Mouse (Mus musculus): ENCODE measurements around the gene Izumo1r. TPM values are rescaled to one million over a fixed set of nuclear protein-coding genes. Genes with fewer than 3 reads are reported as not detected.
"Not testable (repeated sequence)": the region's sequence is repeated elsewhere in the genome, so short reads cannot be mapped to it uniquely, and the experiment has no call there.

Gene Izumo1r
- polyA plus RNA-seq, 1 experiment from 2014 or later = not detected

DNA sequence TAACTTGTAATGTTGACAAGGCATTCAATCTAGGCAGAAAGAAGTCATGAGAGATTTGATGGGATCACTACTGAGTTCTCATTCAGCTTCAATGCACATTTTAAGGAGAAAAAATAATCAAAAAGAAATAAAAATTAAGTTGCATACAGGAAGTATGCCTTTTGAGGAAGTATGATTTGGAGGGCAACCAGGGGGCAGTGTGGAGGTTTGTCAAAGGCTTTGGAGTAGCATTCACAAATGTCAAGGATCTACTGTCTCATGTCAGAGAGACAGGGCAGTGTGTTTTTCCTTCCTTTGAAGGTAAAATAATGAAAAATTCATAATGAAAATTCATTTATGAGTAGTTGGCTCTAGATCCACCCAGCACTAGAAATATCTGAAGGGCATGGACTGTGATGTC lies 18.6 kb downstream of the Izumo1r start:
- Histone ChIP-seq H3K4me3 (ENCODE audit: low read depth, low read length) (no peak overlapping the region), H3K9ac (ENCODE audit: low read depth, low read length) (no peak overlapping the region), H3K4me1 (ENCODE audit: control insufficient read depth, insufficient read depth, low read length) (no peaks in the 10 kb centered on the region), H3K4me2 (no peak overlapping the region), H3K27ac (ENCODE audit: low read depth, low read length) (no peak overlapping the region), H3K36me3 (ENCODE audit: control insufficient read depth, insufficient read depth, low read length) (no peaks in the 10 kb centered on the region), H3K9me3 (replicated peaks; ENCODE audit: control insufficient read depth, low read length) (no peaks in the 10 kb centered on the region), H3K27me3 (ENCODE audit: control insufficient read depth, insufficient read depth, low read length) (no peaks in the 10 kb centered on the region)
- no peak for ATAC-seq (replicated peaks; ENCODE audit: insufficient number of reproducible peaks, low FRiP score, low TSS enrichment)

DNA sequence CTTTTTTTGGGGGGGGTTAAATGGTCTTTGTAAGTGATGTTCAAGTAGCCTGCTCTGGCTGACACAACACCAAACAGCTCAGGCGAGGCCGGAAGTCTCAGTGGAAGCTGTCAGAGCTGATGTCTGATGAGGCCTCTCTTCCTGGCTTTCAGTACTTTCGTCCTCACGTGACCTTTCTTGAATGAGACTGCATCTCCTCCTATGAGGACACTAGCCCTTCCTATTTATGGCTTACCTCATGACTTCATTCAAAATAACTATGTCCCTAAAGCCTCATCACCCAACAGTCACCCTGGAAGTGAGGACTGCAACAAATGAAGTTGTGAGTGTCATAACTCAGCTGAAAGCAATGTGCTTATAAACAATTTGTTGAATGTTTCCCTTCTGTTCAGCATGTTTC lies 19.1 kb downstream of the Izumo1r start:
- Histone ChIP-seq H3K27ac (ENCODE audit: low read depth, low read length) (no peak overlapping the region), H3K9me3 (replicated peaks; ENCODE audit: control insufficient read depth, low read length) (no peaks in the 10 kb centered on the region), H3K4me2 (no peak overlapping the region), H3K36me3 (ENCODE audit: control insufficient read depth, insufficient read depth, low read length) (no peaks in the 10 kb centered on the region), H3K27me3 (ENCODE audit: control insufficient read depth, insufficient read depth, low read length) (no peaks in the 10 kb centered on the region), H3K4me3 (ENCODE audit: low read depth, low read length) (no peak overlapping the region), H3K4me1 (ENCODE audit: control insufficient read depth, insufficient read depth, low read length) (no peaks in the 10 kb centered on the region), H3K9ac (ENCODE audit: low read depth, low read length) (no peak overlapping the region)
- WGBS (ENCODE audit: insufficient replicate concordance) = 44% methylated on average over 4 of the region's 4 CpGs
- no peak for ATAC-seq (replicated peaks; ENCODE audit: insufficient number of reproducible peaks, low FRiP score, low TSS enrichment)

DNA sequence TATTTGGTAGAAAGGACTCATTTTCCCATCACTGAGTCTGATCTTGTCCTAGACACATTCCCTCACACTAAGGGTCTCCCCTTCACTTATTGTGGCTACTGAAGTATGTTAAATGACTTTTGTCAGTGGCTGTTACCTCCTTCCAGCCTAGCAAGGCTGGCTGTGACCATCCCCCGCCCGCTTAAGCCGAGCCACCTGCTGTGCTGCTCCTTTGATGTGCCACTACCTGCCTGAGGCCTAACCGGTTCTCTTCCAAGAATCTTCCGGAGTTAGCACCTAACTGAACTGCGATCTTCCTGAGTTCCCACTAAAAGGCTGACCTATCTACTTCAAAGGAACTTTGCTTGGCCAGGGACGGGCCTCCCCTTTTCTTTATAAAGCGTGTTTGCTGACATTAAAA lies 27.2 kb downstream of the Izumo1r start:
- WGBS (ENCODE audit: insufficient replicate concordance) = 21% methylated on average over 8 of the region's 8 CpGs
- not testable (repeated sequence) for H3K9ac ChIP-seq (ENCODE audit: low read depth, low read length); H3K4me2 ChIP-seq; H3K27me3 ChIP-seq (ENCODE audit: control insufficient read depth, insufficient read depth, low read length); H3K9me3 ChIP-seq (replicated peaks; ENCODE audit: control insufficient read depth, low read length); H3K27ac ChIP-seq (ENCODE audit: low read depth, low read length); H3K4me1 ChIP-seq (ENCODE audit: control insufficient read depth, insufficient read depth, low read length); H3K4me3 ChIP-seq (ENCODE audit: low read depth, low read length); ATAC-seq (replicated peaks; ENCODE audit: insufficient number of reproducible peaks, low FRiP score, low TSS enrichment); H3K36me3 ChIP-seq (ENCODE audit: control insufficient read depth, insufficient read depth, low read length)

DNA sequence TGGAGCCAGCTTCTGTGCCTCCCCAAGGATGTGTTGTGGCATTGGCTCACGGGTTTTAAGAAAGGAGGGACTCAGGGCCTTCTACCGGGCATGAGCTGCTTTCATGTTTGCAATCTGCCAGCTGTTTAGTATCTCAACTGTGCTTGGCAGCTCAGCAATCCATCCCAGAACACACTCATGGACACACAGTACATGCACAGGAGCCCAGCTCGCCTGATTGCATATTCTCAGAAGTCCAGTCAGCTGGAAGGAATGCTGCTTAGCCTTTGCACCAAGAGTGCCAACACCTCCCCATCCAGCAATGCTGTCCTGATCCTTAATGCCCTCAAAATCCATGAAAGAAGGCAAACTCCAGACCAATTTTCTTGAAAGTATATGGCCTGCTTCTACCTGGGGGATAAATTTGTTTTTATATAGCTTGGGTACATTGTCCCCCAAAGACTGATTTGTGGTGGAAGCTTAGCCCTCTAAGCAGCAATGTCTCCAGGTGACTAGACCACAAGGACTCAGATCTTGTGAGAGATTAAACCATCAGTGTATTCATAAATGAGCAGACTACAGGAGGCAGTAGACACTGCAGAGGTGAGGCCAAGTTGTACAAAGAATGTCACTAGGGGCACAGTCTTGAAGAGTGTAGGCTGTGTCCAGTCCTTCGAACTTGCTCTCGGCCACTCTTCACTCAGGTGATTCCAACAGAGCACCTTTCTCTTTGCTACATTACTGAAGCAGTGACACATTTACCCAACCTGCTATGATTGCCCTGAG lies 27.8 kb downstream of the Izumo1r start:
- Histone ChIP-seq H3K9me3 (replicated peaks; ENCODE audit: control insufficient read depth, low read length) (no peaks in the 10 kb centered on the region), H3K27me3 (ENCODE audit: control insufficient read depth, insufficient read depth, low read length) (no peaks in the 10 kb centered on the region), H3K36me3 (ENCODE audit: control insufficient read depth, insufficient read depth, low read length) (no peaks in the 10 kb centered on the region), H3K9ac (ENCODE audit: low read depth, low read length) (no peak overlapping the region), H3K27ac (ENCODE audit: low read depth, low read length) (no peak overlapping the region), H3K4me1 (ENCODE audit: control insufficient read depth, insufficient read depth, low read length) (0 out of 2 replicates have a peak, but pooled peaks cover 5% of the 10 kb centered on the region), H3K4me3 (ENCODE audit: low read depth, low read length) (no peak overlapping the region), H3K4me2 (no peak overlapping the region)
- WGBS (ENCODE audit: insufficient replicate concordance) = 72% methylated on average over 5 of the region's 5 CpGs
- ATAC-seq (replicated peaks; ENCODE audit: insufficient number of reproducible peaks, low FRiP score, low TSS enrichment) = no peak

DNA sequence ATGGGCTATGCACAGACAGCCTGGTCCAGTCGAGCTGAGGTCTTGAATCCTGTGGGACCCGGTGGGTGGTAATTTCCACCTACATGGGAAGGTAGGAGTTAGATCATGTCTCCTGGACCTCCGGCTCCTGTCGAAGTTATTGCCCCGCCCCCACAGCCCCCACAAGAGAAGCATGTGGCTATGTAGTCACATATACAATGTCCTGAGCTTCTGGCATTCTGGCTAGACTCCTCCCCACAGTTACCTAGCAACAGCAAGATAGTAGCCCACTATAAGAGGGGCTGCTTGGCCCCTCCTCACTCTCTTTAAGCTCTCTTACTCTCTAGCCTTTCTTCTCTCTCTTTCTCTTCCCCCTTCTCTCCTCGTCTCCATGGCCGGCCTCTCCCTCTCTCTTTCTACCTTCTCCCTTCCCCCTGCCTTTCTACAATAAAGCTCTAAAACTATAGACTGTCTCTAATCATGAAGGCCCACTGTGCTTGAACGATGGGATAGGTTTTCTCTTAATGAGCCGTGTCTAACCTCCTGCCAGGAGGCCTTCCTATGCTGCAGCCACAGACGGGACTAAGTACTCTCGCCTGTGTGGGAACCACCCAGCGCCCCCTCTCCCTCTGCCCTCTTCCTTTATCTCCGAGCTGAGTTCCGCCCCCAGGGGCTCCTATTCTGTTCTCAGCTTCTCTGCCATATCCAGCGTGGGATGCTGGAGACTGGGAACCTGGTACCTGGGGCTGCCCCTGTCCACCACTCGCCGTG lies 31.4 kb downstream of the Izumo1r start:
- 0 out of 2 replicates have a peak, but pooled peaks cover 5% of the 10 kb centered on the region for H3K4me1 ChIP-seq (ENCODE audit: control insufficient read depth, insufficient read depth, low read length)
- no peaks in the 10 kb centered on the region for H3K9me3 ChIP-seq (replicated peaks; ENCODE audit: control insufficient read depth, low read length)
- WGBS (ENCODE audit: insufficient replicate concordance) = 43% methylated on average over 17 of the region's 17 CpGs
- H3K9ac ChIP-seq (ENCODE audit: low read depth, low read length) = no peak overlapping the region
- no peaks in the 10 kb centered on the region for H3K27me3 ChIP-seq (ENCODE audit: control insufficient read depth, insufficient read depth, low read length)
- H3K4me2 ChIP-seq = no peak overlapping the region
- H3K27ac ChIP-seq (ENCODE audit: low read depth, low read length) = no peak overlapping the region
- no peak overlapping the region for H3K4me3 ChIP-seq (ENCODE audit: low read depth, low read length)
- ATAC-seq (replicated peaks; ENCODE audit: insufficient number of reproducible peaks, low FRiP score, low TSS enrichment) = no peak
- no peaks in the 10 kb centered on the region for H3K36me3 ChIP-seq (ENCODE audit: control insufficient read depth, insufficient read depth, low read length)

DNA sequence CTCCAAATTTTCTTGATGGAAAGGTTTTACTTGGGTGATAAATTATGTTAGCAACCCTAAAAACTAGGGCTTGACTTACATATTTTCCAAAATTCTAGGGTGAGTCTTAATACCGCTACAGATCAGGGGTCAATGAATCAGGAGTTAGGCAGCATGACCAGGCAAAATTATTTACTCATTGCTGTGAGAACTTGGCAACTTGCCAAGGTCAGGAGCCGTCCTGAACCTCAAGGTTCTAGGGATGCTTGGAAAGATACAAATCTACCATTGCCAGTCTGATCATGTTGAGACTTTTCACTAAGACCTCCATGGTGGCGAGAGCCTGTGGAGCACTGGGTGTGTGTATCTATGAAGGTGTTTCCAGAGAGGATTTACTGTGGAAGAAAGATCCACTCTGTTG lies 32.2 kb downstream of the Izumo1r start:
- Histone ChIP-seq H3K27ac (ENCODE audit: low read depth, low read length) (no peak overlapping the region), H3K9ac (ENCODE audit: low read depth, low read length) (no peak overlapping the region), H3K36me3 (ENCODE audit: control insufficient read depth, insufficient read depth, low read length) (no peaks in the 10 kb centered on the region), H3K4me3 (ENCODE audit: low read depth, low read length) (no peak overlapping the region), H3K4me1 (ENCODE audit: control insufficient read depth, insufficient read depth, low read length) (0 out of 2 replicates have a peak, but pooled peaks cover 5% of the 10 kb centered on the region), H3K27me3 (ENCODE audit: control insufficient read depth, insufficient read depth, low read length) (no peaks in the 10 kb centered on the region; the same call in 1 of the 2 replicates), H3K4me2 (no peak overlapping the region), H3K9me3 (replicated peaks; ENCODE audit: control insufficient read depth, low read length) (no peaks in the 10 kb centered on the region)
- no peak for ATAC-seq (replicated peaks; ENCODE audit: insufficient number of reproducible peaks, low FRiP score, low TSS enrichment)
- WGBS (ENCODE audit: insufficient replicate concordance) = 67% methylated on average over 3 of the region's 3 CpGs

DNA sequence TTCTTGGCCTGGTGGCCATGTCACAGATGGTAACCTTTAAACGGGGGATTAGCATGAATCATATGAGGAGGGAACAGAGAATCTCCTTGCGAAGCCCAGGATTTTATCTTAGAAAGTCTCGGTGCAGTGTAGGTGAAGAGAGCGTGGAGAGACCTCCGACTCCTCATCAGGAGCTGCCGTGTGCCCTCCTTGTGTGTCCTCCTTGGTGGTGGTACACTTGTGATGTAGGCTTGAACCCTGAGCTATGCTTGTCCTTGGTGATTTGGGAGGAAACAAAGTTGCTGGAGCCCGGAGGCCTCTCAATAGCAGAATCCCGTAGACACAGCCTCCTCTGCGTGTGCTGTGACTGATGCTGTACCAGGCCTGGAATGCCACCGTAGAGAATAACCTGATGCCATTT lies 32.9 kb downstream of the Izumo1r start:
- 88% methylated on average over 10 of the region's 10 CpGs for WGBS (ENCODE audit: insufficient replicate concordance)
- H3K27me3 ChIP-seq (ENCODE audit: control insufficient read depth, insufficient read depth, low read length) = no peaks in the 10 kb centered on the region; the same call in 1 of the 2 replicates
- no peak overlapping the region for H3K9ac ChIP-seq (ENCODE audit: low read depth, low read length)

DNA sequence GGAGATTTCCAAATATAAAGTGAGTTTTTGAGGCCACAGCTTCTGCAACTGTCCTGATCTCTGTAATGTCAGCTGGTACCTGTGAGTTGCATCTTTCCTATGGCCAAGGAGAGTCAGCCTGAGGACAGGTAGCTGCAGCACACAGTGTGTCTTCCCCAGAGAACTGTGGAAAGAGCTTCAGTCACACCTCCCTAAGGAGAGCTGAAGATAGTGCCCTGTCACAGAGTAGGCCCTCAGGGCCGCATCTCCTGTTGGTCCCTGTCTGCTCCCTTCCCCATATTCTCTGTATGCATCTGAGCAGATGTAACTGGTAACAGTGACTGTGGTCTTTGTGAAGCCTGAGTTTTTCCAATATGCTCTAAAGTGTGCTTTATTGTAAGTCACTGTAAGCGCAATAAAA lies 33.4 kb downstream of the Izumo1r start:
- Histone ChIP-seq H3K4me1 (ENCODE audit: control insufficient read depth, insufficient read depth, low read length) (0 out of 2 replicates have a peak, but pooled peaks cover 5% of the 10 kb centered on the region), H3K4me2 (no peak overlapping the region), H3K4me3 (ENCODE audit: low read depth, low read length) (no peak overlapping the region), H3K9ac (ENCODE audit: low read depth, low read length) (no peak overlapping the region), H3K36me3 (ENCODE audit: control insufficient read depth, insufficient read depth, low read length) (no peaks in the 10 kb centered on the region), H3K27me3 (ENCODE audit: control insufficient read depth, insufficient read depth, low read length) (no peaks in the 10 kb centered on the region; the same call in 1 of the 2 replicates), H3K9me3 (replicated peaks; ENCODE audit: control insufficient read depth, low read length) (no peaks in the 10 kb centered on the region), H3K27ac (ENCODE audit: low read depth, low read length) (no peak overlapping the region)
- WGBS (ENCODE audit: insufficient replicate concordance) = 78% methylated on average over 2 of the region's 2 CpGs
- ATAC-seq (replicated peaks; ENCODE audit: insufficient number of reproducible peaks, low FRiP score, low TSS enrichment) = no peak

More for the DNA sequence above, 32.9 kb downstream of the Izumo1r start:
- no peak for ATAC-seq (replicated peaks; ENCODE audit: insufficient number of reproducible peaks, low FRiP score, low TSS enrichment)
- no peak overlapping the region for H3K4me2 ChIP-seq
- no peak overlapping the region for H3K27ac ChIP-seq (ENCODE audit: low read depth, low read length)
- H3K4me1 ChIP-seq (ENCODE audit: control insufficient read depth, insufficient read depth, low read length) = 0 out of 2 replicates have a peak, but pooled peaks cover 5% of the 10 kb centered on the region
- H3K36me3 ChIP-seq (ENCODE audit: control insufficient read depth, insufficient read depth, low read length) = no peaks in the 10 kb centered on the region
- no peak overlapping the region for H3K4me3 ChIP-seq (ENCODE audit: low read depth, low read length)
- no peaks in the 10 kb centered on the region for H3K9me3 ChIP-seq (replicated peaks; ENCODE audit: control insufficient read depth, low read length)
